Mouse (Mus musculus): Measurements from ENCODE around the gene Emc10. TPM values are rescaled to one million over a fixed set of nuclear protein-coding genes. Genes with fewer than 3 reads are reported as not detected.

The Emc10 gene
- 1.2 TPM for polyA plus RNA-seq (2014; fragmentation: Illumina TruSeq; extraction: RNeasy Lipid Tissue Mini Kit (QIAGEN cat#74804); ENCODE audit: low replicate concordance)

GRCm38 (mm10) chr7:44495992-44496770 is at the start of gene Emc10, which contains the start of gene Fam71e1:
Emc10 (minus strand) TSS chr7:44496529.
Fam71e1 (plus strand) TSS chr7:44496581.

DNA sequence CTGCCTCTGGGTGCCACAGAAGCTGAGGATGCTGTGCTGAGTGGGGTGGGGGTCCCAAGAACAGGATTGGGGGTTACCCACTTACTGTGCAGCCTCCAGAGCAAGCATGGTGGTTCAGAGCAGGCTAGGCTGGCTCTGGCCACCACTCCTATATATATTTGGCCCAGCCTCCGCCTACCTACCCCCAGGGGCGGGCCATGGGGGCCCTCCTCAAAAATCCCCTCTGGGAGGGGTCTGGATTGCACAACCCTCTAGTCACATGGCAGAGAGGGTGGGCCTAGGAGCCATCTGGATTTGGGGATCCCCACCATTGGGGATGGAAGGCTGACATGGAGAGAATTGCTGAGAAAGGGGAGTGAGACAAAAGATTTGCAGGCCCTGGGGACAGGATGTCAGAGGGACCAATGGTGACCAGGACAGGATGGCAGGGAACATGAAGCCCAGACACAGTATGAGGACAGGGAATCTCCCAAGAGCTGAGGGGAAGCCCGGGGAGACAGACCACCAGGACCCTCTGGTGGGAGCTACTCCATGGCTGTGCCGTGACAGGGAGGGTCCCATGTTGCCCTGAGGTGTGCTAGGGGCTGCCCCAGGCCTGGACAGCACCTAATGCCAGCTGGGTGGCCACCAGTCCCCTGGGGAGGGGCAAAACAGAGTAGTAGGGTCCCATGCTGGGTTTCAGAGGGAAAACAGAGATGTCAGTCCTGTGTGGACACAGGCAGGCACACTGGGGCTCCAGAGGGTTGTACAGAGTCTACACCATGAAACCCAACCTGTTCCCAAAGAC is 35.8 kb upstream of the Emc10 start, which contains the start of gene Spib:
Gene Spib, minus strand, starts transcription at position 126 of the 787 bp plus-strand sequence.

GRCm38 (mm10) chr7:44524502-44524901 is 28.2 kb upstream of the Emc10 start, which contains the start of gene Mybpc2:
Mybpc2 (minus strand) TSS chr7:44524656.

GRCm38 (mm10) chr7:44467811-44468411 is 28.4 kb downstream of the Emc10 start, which contains the start of gene Josd2:
Josd2 (plus strand) TSS chr7:44467980.

GRCm38 (mm10) chr7:44465111-44465510 is 31.2 kb downstream of the Emc10 start, which contains the start of gene Aspdh:
Aspdh (plus strand) TSS chr7:44465391.

Other genes starting within 250 kb of the Emc10 start
- gene 1700028J19Rik, start 249.8 kb downstream of the Emc10 start, polyA plus RNA-seq (2014; fragmentation: Illumina TruSeq; extraction: RNeasy Lipid Tissue Mini Kit (QIAGEN cat#74804); ENCODE audit: low replicate concordance) = 0.63 TPM
- gene 2410002F23Rik, start 249.8 kb downstream of the Emc10 start, polyA plus RNA-seq (2014; fragmentation: Illumina TruSeq; extraction: RNeasy Lipid Tissue Mini Kit (QIAGEN cat#74804); ENCODE audit: low replicate concordance) = 39.8 TPM
- gene Acp4, start 239.2 kb downstream of the Emc10 start, polyA plus RNA-seq (2014; fragmentation: Illumina TruSeq; extraction: RNeasy Lipid Tissue Mini Kit (QIAGEN cat#74804); ENCODE audit: low replicate concordance) = not detected
- not detected for gene Gm15517, start 235.1 kb downstream of the Emc10 start, polyA plus RNA-seq (2014; fragmentation: Illumina TruSeq; extraction: RNeasy Lipid Tissue Mini Kit (QIAGEN cat#74804); ENCODE audit: low replicate concordance)
- gene Clec11a, start 189.6 kb downstream of the Emc10 start, polyA plus RNA-seq (2014; fragmentation: Illumina TruSeq; extraction: RNeasy Lipid Tissue Mini Kit (QIAGEN cat#74804); ENCODE audit: low replicate concordance) = 0.30 TPM
- gene Shank1, start 186.3 kb downstream of the Emc10 start, polyA plus RNA-seq (2014; fragmentation: Illumina TruSeq; extraction: RNeasy Lipid Tissue Mini Kit (QIAGEN cat#74804); ENCODE audit: low replicate concordance) = 0.04 TPM
- gene Syt3, start 112.4 kb downstream of the Emc10 start, polyA plus RNA-seq (2014; fragmentation: Illumina TruSeq; extraction: RNeasy Lipid Tissue Mini Kit (QIAGEN cat#74804); ENCODE audit: low replicate concordance) = not detected
- gene 1700008O03Rik, start 110.7 kb downstream of the Emc10 start, polyA plus RNA-seq (2014; fragmentation: Illumina TruSeq; extraction: RNeasy Lipid Tissue Mini Kit (QIAGEN cat#74804); ENCODE audit: low replicate concordance) = not detected
- not detected for gene Lrrc4b, start 67.5 kb downstream of the Emc10 start, polyA plus RNA-seq (2014; fragmentation: Illumina TruSeq; extraction: RNeasy Lipid Tissue Mini Kit (QIAGEN cat#74804); ENCODE audit: low replicate concordance)
- not detected for gene Aspdh, start 31.1 kb downstream of the Emc10 start, polyA plus RNA-seq (2014; fragmentation: Illumina TruSeq; extraction: RNeasy Lipid Tissue Mini Kit (QIAGEN cat#74804); ENCODE audit: low replicate concordance)
- gene Josd2, start 28.5 kb downstream of the Emc10 start, polyA plus RNA-seq (2014; fragmentation: Illumina TruSeq; extraction: RNeasy Lipid Tissue Mini Kit (QIAGEN cat#74804); ENCODE audit: low replicate concordance) = 1.0 TPM
- gene Fam71e1, start 52 bp upstream of the Emc10 start, polyA plus RNA-seq (2014; fragmentation: Illumina TruSeq; extraction: RNeasy Lipid Tissue Mini Kit (QIAGEN cat#74804); ENCODE audit: low replicate concordance) = not detected
- not detected for gene Mybpc2, start 28.1 kb upstream of the Emc10 start, polyA plus RNA-seq (2014; fragmentation: Illumina TruSeq; extraction: RNeasy Lipid Tissue Mini Kit (QIAGEN cat#74804); ENCODE audit: low replicate concordance)
- 0.45 TPM for gene Spib, start 35.5 kb upstream of the Emc10 start, polyA plus RNA-seq (2014; fragmentation: Illumina TruSeq; extraction: RNeasy Lipid Tissue Mini Kit (QIAGEN cat#74804); ENCODE audit: low replicate concordance)
- gene Pold1, start 52.3 kb upstream of the Emc10 start, polyA plus RNA-seq (2014; fragmentation: Illumina TruSeq; extraction: RNeasy Lipid Tissue Mini Kit (QIAGEN cat#74804); ENCODE audit: low replicate concordance) = not detected
- 0.78 TPM for gene Nr1h2, start 57.4 kb upstream of the Emc10 start, polyA plus RNA-seq (2014; fragmentation: Illumina TruSeq; extraction: RNeasy Lipid Tissue Mini Kit (QIAGEN cat#74804); ENCODE audit: low replicate concordance)
- 0.67 TPM for gene Napsa, start 75.9 kb upstream of the Emc10 start, polyA plus RNA-seq (2014; fragmentation: Illumina TruSeq; extraction: RNeasy Lipid Tissue Mini Kit (QIAGEN cat#74804); ENCODE audit: low replicate concordance)
- gene Kcnc3, start 94.1 kb upstream of the Emc10 start, polyA plus RNA-seq (2014; fragmentation: Illumina TruSeq; extraction: RNeasy Lipid Tissue Mini Kit (QIAGEN cat#74804); ENCODE audit: low replicate concordance) = 0.33 TPM
- 0.78 TPM for gene Myh14, start 174.3 kb upstream of the Emc10 start, polyA plus RNA-seq (2014; fragmentation: Illumina TruSeq; extraction: RNeasy Lipid Tissue Mini Kit (QIAGEN cat#74804); ENCODE audit: low replicate concordance)
- gene Izumo2, start 212.2 kb upstream of the Emc10 start, polyA plus RNA-seq (2014; fragmentation: Illumina TruSeq; extraction: RNeasy Lipid Tissue Mini Kit (QIAGEN cat#74804); ENCODE audit: low replicate concordance) = not detected